Mouse (Mus musculus) midbrain, embryonic 15.5 days (tissue): ENCODE measurements around the gene Lmbr1l. TPM values are rescaled to one million over a fixed set of nuclear protein-coding genes. Genes with fewer than 3 reads are reported as not detected.
"Not testable (repeated sequence)": the region's sequence is repeated elsewhere in the genome, so short reads cannot be mapped to it uniquely, and the experiment has no call there.

Experiments
- ATAC-seq: fragments of 200-750 bp; cut with Nextera tagmentation; replicated peaks from 2 replicates; pipeline ENCODE4 v1.8.0; 2017; ENCODE audit warnings: moderate TSS enrichment
- H3K27ac ChIP-seq: fragments of 300-500 bp; sonication (generic); 2 replicates; pipeline ENCODE4 v1.5.1; 2015; ENCODE audit warnings: mild to moderate bottlenecking, inconsistent platforms
- H3K27me3 ChIP-seq: fragments of 300-500 bp; sonication (generic); replicated peaks from 2 replicates; pipeline ENCODE4 v1.6.1; 2015; ENCODE audit warnings: inconsistent platforms
- H3K36me3 ChIP-seq: fragments of 300-500 bp; sonication (generic); replicated peaks from 2 replicates; pipeline ENCODE4 v1.6.1; 2015; ENCODE audit warnings: inconsistent platforms
- H3K4me1 ChIP-seq: fragments of 300-500 bp; sonication (generic); 2 replicates; pipeline ENCODE4 v1.6.1; 2015; ENCODE audit warnings: inconsistent platforms
- H3K4me2 ChIP-seq: fragments of 300-500 bp; sonication (generic); 2 replicates; pipeline ENCODE4 v1.6.1; 2015; ENCODE audit warnings: inconsistent platforms, mild to moderate bottlenecking, moderate library complexity
- H3K4me3 ChIP-seq: fragments of 300-500 bp; sonication (generic); 2 replicates; pipeline ENCODE4 v1.5.1; 2015; ENCODE audit warnings: mild to moderate bottlenecking, inconsistent platforms
- H3K9ac ChIP-seq: fragments of 300-500 bp; sonication (generic); 2 replicates; pipeline ENCODE4 v1.6.1; 2015; ENCODE audit warnings: mild to moderate bottlenecking, inconsistent platforms
- H3K9me3 ChIP-seq: fragments of 300-500 bp; sonication (generic); 2 replicates; pipeline ENCODE4 v1.6.1; 2016; ENCODE audit warnings: inconsistent platforms
- WGBS: fragments of 180-500 bp; shearing (Covaris S2); methylation state at CpG from one replicate; pipeline ENCODE4 v1.1.7; 2015; ENCODE audit warnings: mixed read lengths; 5-methylcytosine and 5-hydroxymethylcytosine counted together
- polyA plus RNA-seq: library from polyadenylated mRNA; unstranded; fragments of >200 nt; fragmentation: Nextera tagmentation; extraction: Ambion mirVana; gene quantifications from 2 replicates; pipeline ENCODE4 v1.2.1, GENCODE M21; 2015

Lmbr1l gene
- polyA plus RNA-seq, 1 experiment from 2014 or later = 35.5 TPM

GRCm38 (mm10) chr15:98951122-98952062 is 33.4 kb upstream of the Lmbr1l start:
- Histone ChIP-seq H3K27ac (peak overlapping the region; percentile 100), H3K4me2 (peak overlapping the region; percentile 56), H3K4me3 (peak overlapping the region; percentile 87), H3K9ac (peak overlapping the region; percentile 98), H3K4me1 (peaks cover 35% of the 10 kb centered on the region)
- not testable (repeated sequence) for H3K9me3 ChIP-seq, H3K36me3 ChIP-seq, H3K27me3 ChIP-seq, ATAC-seq
- 36% methylated on average over 11 of the region's 15 CpGs for WGBS

- H3K4me2 ChIP-seq = peak overlapping the region; percentile 65
- H3K9ac ChIP-seq = peak overlapping the region; percentile 39
- ATAC-seq = no peak
- H3K36me3 ChIP-seq = no peaks in the 10 kb centered on the region
- H3K4me3 ChIP-seq = peak overlapping the region; percentile 33
- H3K9me3 ChIP-seq = no peaks in the 10 kb centered on the region
- H3K4me1 ChIP-seq = peaks cover 29% of the 10 kb centered on the region
- 26% methylated on average over 3 of the region's 3 CpGs for WGBS
- H3K27ac ChIP-seq = peak overlapping the region; percentile 74
- H3K27me3 ChIP-seq = no peaks in the 10 kb centered on the region
Observed at GRCm38 (mm10) chr15:98949607-98949892, 31.5 kb upstream of the Lmbr1l start.

GRCm38 (mm10) chr15:98948857-98949606 is 31.0 kb upstream of the Lmbr1l start:
- ATAC-seq = no peak
- no peaks in the 10 kb centered on the region for H3K9me3 ChIP-seq
- peak overlapping the region; percentile 39 for H3K9ac ChIP-seq
- H3K4me2 ChIP-seq = peak overlapping the region; percentile 65
- peaks cover 29% of the 10 kb centered on the region for H3K4me1 ChIP-seq
- no peaks in the 10 kb centered on the region for H3K27me3 ChIP-seq
- H3K4me3 ChIP-seq = peak overlapping the region; percentile 33
- peak overlapping the region; percentile 74 for H3K27ac ChIP-seq
- no peaks in the 10 kb centered on the region for H3K36me3 ChIP-seq
- WGBS = 37% methylated on average over 6 of the region's 6 CpGs

GRCm38 (mm10) chr15:98948382-98948781 is 30.4 kb upstream of the Lmbr1l start:
- H3K36me3 ChIP-seq = no peaks in the 10 kb centered on the region
- ATAC-seq = no peak
- H3K4me1 ChIP-seq = peaks cover 29% of the 10 kb centered on the region
- peak overlapping the region; percentile 39 for H3K9ac ChIP-seq
- no peaks in the 10 kb centered on the region for H3K9me3 ChIP-seq
- no peaks in the 10 kb centered on the region for H3K27me3 ChIP-seq
- peak overlapping the region; percentile 33 for H3K4me3 ChIP-seq
- H3K27ac ChIP-seq = peak overlapping the region; percentile 74
- peak overlapping the region; percentile 65 for H3K4me2 ChIP-seq

- Histone ChIP-seq H3K4me3 (peak overlapping the region; percentile 33), H3K9me3 (no peaks in the 10 kb centered on the region), H3K36me3 (no peaks in the 10 kb centered on the region), H3K4me1 (peaks cover 29% of the 10 kb centered on the region), H3K27me3 (no peaks in the 10 kb centered on the region), H3K27ac (peak overlapping the region; percentile 74), H3K4me2 (peak overlapping the region; percentile 65), H3K9ac (peak overlapping the region; percentile 39; the same call in 1 of the 2 replicates)
- ATAC-seq = no peak
- WGBS = 25% methylated on average over 3 of the region's 3 CpGs
Observed at GRCm38 (mm10) chr15:98947884-98948283, 29.9 kb upstream of the Lmbr1l start.

GRCm38 (mm10) chr15:98943133-98943532 is 25.1 kb upstream of the Lmbr1l start:
- Histone ChIP-seq H3K9ac (no peak overlapping the region), H3K4me1 (peaks cover 13% of the 10 kb centered on the region), H3K27ac (no peak overlapping the region), H3K4me2 (no peak overlapping the region), H3K4me3 (no peak overlapping the region), H3K36me3 (no peaks in the 10 kb centered on the region), H3K9me3 (no peaks in the 10 kb centered on the region), H3K27me3 (no peaks in the 10 kb centered on the region)
- WGBS = 80% methylated on average over 4 of the region's 4 CpGs
- ATAC-seq = no peak

GRCm38 (mm10) chr15:98942081-98942480 is 24.1 kb upstream of the Lmbr1l start:
- H3K4me3 ChIP-seq = no peak overlapping the region
- no peaks in the 10 kb centered on the region for H3K9me3 ChIP-seq
- H3K27ac ChIP-seq = no peak overlapping the region
- H3K36me3 ChIP-seq = no peaks in the 10 kb centered on the region
- H3K4me1 ChIP-seq = peaks cover 3% of the 10 kb centered on the region
- no peak overlapping the region for H3K9ac ChIP-seq
- no peak overlapping the region for H3K4me2 ChIP-seq
- H3K27me3 ChIP-seq = no peaks in the 10 kb centered on the region
- ATAC-seq = no peak
- WGBS = 67% methylated on average over 4 of the region's 4 CpGs

- ATAC-seq = no peak
- Histone ChIP-seq H3K9ac (no peak overlapping the region), H3K36me3 (no peaks in the 10 kb centered on the region), H3K27ac (no peak overlapping the region), H3K4me2 (no peak overlapping the region), H3K27me3 (no peaks in the 10 kb centered on the region), H3K9me3 (no peaks in the 10 kb centered on the region), H3K4me1 (no peaks in the 10 kb centered on the region; the same call in 1 of the 2 replicates), H3K4me3 (no peak overlapping the region)
- 92% methylated on average over 2 of the region's 2 CpGs for WGBS
Observed at GRCm38 (mm10) chr15:98941539-98941938, 23.5 kb upstream of the Lmbr1l start.

GRCm38 (mm10) chr15:98940816-98941215 is 22.8 kb upstream of the Lmbr1l start:
- Histone ChIP-seq H3K27ac (no peak overlapping the region), H3K4me3 (no peak overlapping the region), H3K4me2 (no peak overlapping the region), H3K9me3 (no peaks in the 10 kb centered on the region), H3K36me3 (no peaks in the 10 kb centered on the region), H3K27me3 (no peaks in the 10 kb centered on the region), H3K4me1 (peaks cover 2% of the 10 kb centered on the region), H3K9ac (no peak overlapping the region)
- 53% methylated on average over 10 of the region's 10 CpGs for WGBS
- no peak for ATAC-seq

- H3K9ac ChIP-seq = peak within 1 kb of the TSS; percentile 96
- H3K4me3 ChIP-seq = peak within 1 kb of the TSS; percentile 89
- under 1% methylated on average over 54 of the region's 58 CpGs for WGBS
- peaks cover 25% of the 10 kb centered on the region for H3K4me1 ChIP-seq
- H3K4me2 ChIP-seq = peak within 1 kb of the TSS; percentile 85
- no peaks in the 10 kb centered on the region for H3K27me3 ChIP-seq
- ATAC-seq = peak; percentile 97
- peak within 1 kb of the TSS; percentile 99 for H3K27ac ChIP-seq
- peaks cover 5% of the 10 kb centered on the region; the same call in 1 of the 2 replicates for H3K36me3 ChIP-seq
- H3K9me3 ChIP-seq = no peaks in the 10 kb centered on the region
Observed at GRCm38 (mm10) chr15:98934217-98934839, 16.3 kb upstream of the Lmbr1l start, which contains the start of gene Tuba1b. Gene Tuba1b, minus strand, starts transcription at chr15:98934565.

GRCm38 (mm10) chr15:98933833-98934216 is 15.8 kb upstream of the Lmbr1l start:
- peak overlapping the region; percentile 99 for H3K27ac ChIP-seq
- H3K9me3 ChIP-seq = no peaks in the 10 kb centered on the region
- 0% methylated on average over 34 of the region's 35 CpGs for WGBS
- peak overlapping the region; percentile 89 for H3K4me3 ChIP-seq
- H3K4me1 ChIP-seq = peaks cover 29% of the 10 kb centered on the region
- H3K27me3 ChIP-seq = no peaks in the 10 kb centered on the region
- ATAC-seq = peak; percentile 93
- peak overlapping the region; percentile 96 for H3K9ac ChIP-seq
- peaks cover 5% of the 10 kb centered on the region; the same call in 1 of the 2 replicates for H3K36me3 ChIP-seq
- H3K4me2 ChIP-seq = peak overlapping the region; percentile 85
